In the genomic region with DNA sequence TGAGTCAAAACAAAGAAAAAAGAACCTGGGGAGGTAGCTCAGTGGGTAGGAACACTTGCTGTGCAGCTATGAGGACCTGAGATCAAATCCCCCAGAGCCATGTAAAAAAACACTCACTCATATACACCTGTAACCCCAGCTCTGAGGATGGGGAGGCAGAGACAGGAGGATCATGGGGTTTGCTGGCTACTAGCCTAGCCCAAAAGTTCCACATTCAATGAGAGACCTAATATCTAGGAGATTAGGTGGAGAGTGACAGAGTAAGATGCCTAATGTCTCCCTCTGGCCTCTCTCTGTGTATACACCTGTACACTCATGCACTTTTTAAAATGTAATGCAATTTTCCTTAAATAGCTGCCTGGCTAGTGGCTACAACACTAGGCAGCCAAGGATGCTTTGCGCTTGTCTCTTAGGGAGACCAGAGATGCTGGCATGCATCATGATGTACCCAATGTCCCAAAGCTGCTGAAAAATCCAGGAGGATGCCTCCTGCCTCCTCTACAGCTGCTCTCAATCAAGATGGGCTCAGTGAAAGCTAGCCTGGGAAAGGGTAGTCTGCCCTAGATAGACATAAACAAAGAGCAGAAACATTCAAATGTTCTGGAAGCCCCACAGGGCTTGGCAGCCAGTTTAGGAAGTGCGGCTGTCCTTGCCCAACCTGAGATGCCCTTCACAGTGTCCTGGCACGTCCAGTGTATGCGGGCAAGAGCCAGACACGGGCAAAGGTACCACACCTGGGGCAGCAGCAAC, we compare ENCODE assay signal across 13 mouse cellular contexts. TPM values are rescaled to one million over a fixed set of nuclear protein-coding genes. Genes with fewer than 3 reads are reported as not detected.
DNase-seq lines count a peak whose midpoint lies in the region.
"Had no signal": no experiment of that assay in that cellular context is flagged by ENCODE, and none has a peak within 500 bp of the region (broad histone marks: within the 10 kb centered on the region; RNA-seq: fewer than 3 reads in every experiment).

No protein-coding gene starts in this region.

- H3K4me1 ChIP-seq in limb, embryonic 10.5 days = no peaks in the 10 kb centered on the region; the same call in 1 of the 2 replicates
- H3K4me1 ChIP-seq: hindbrain, embryonic 15.5 days had no signal

- H3K36me3 ChIP-seq in macrophage (ENCODE audit: inconsistent target) = no peaks in the 10 kb centered on the region
- H3K36me3 ChIP-seq in limb, embryonic 10.5 days = no peaks in the 10 kb centered on the region
- H3K36me3 ChIP-seq: hindbrain, embryonic 15.5 days had no signal

- no peaks in the 10 kb centered on the region for H3K27me3 ChIP-seq in limb, embryonic 10.5 days (ENCODE audit: low read depth, poor library complexity, severe bottlenecking)
- H3K27me3 ChIP-seq: hindbrain, embryonic 15.5 days had no signal

- no peaks in the 10 kb centered on the region for H3K79me2 ChIP-seq in macrophage (ENCODE audit: inconsistent target)

- no peaks in the 10 kb centered on the region for H3K9me3 ChIP-seq in limb, embryonic 10.5 days (replicated peaks)
- H3K9me3 ChIP-seq: hindbrain, embryonic 15.5 days; megakaryocyte, embryonic 14.5 days had no signal

- 96% methylated on average over 5 of the region's 5 CpGs for WGBS in macrophage (ENCODE audit: missing documents)
- 84% methylated on average over 5 of the region's 5 CpGs for WGBS in limb, embryonic 10.5 days

- no peak overlapping the region for H3K4me3 ChIP-seq in macrophage (ENCODE audit: inconsistent target)
- no peak overlapping the region for H3K4me3 ChIP-seq in limb, embryonic 10.5 days
- H3K4me3 ChIP-seq: erythroblast, embryonic 14.5 days; hindbrain, embryonic 15.5 days; megakaryocyte, embryonic 14.5 days; myocyte had no signal

- peak overlapping the region; percentile 86 for H3K27ac ChIP-seq in macrophage
- no peak overlapping the region for H3K27ac ChIP-seq in limb, embryonic 10.5 days
- H3K27ac ChIP-seq: hindbrain, embryonic 15.5 days; kidney, postnatal 0 days had no signal

- DNase-seq in heart, adult 8-10 months (ENCODE audit: low spot score) = peak; percentile 19
- no peak for DNase-seq in heart, postnatal 4 days
- DNase-seq in layer of hippocampus, adult 9-11 months = peak; percentile 44
- DNase-seq in layer of hippocampus, postnatal 36 days = no peak
- peak; percentile 85 for DNase-seq in cerebellum, adult 8-10 months
- no peak for DNase-seq in limb, embryonic 10.5 days (ENCODE audit: low spot score)
- DNase-seq: thymus, postnatal 36 days had no signal

RNA-seq across cellular contexts. Expression of gene Abraxas2, which starts 32.7 kb away (rescaled TPM):
- total RNA-seq in heart, adult 8-10 months (2022) = 10 to 100 TPM; 16.8 to 21.9 (median 20.5) TPM
- total RNA-seq in heart, postnatal 4 days (2021) = 10 to 100 TPM; 24.5 to 24.7 TPM
- 10 to 100 TPM; 28.3 to 31.5 TPM for total RNA-seq in layer of hippocampus, postnatal 36 days (2021)
- total RNA-seq in macrophage (2018; cell fraction: chromatin; rRNA removed) = 100 to 1,000 TPM in 6 of 26 experiments, 10 to 100 TPM in 20; 38.2 to 126 (median 79.0) TPM
- 10 to 100 TPM; 38.1 to 64.3 (median 54.7) TPM for total RNA-seq in macrophage (2018; cell fraction: cytosol; rRNA removed)
- total RNA-seq in macrophage (2018; cell fraction: nucleus; rRNA removed) = 100 to 1,000 TPM in 1 of 26 experiments, 10 to 100 TPM in 25; 31.4 to 113 (median 66.4) TPM
- polyA plus RNA-seq in macrophage (2018) = 45.4 to 73.6 TPM (median 47.0 TPM) in 3 replicates
- 34.8 and 36.5 TPM in 2 replicates for polyA plus RNA-seq in limb, embryonic 10.5 days (2016; fragmentation: Nextera tagmentation; extraction: Ambion mirVana)

RNA-seq across cellular contexts. Expression of gene Zranb1, which starts 39.2 kb away (rescaled TPM):
- 10 to 100 TPM; 34.2 to 39.8 (median 37.6) TPM for total RNA-seq in heart, adult 8-10 months (2022)
- total RNA-seq in heart, postnatal 4 days (2021) = 10 to 100 TPM; 35.0 to 36.1 TPM
- 10 to 100 TPM; 39.3 to 46.1 TPM for total RNA-seq in layer of hippocampus, postnatal 36 days (2021)
- 10 to 100 TPM; 33.1 to 84.5 (median 52.5) TPM for total RNA-seq in macrophage (2018; cell fraction: chromatin; rRNA removed)
- total RNA-seq in macrophage (2018; cell fraction: cytosol; rRNA removed) = 10 to 100 TPM in 18 of 26 experiments, 1 to 10 TPM in 8; 8.7 to 15.7 (median 11.4) TPM
- total RNA-seq in macrophage (2018; cell fraction: nucleus; rRNA removed) = 10 to 100 TPM; 16.3 to 48.6 (median 31.7) TPM
- 10.1 to 17.5 TPM (median 10.4 TPM) in 3 replicates for polyA plus RNA-seq in macrophage (2018)
- 11.0 and 11.8 TPM in 2 replicates for polyA plus RNA-seq in limb, embryonic 10.5 days (2016; fragmentation: Nextera tagmentation; extraction: Ambion mirVana)

RNA-seq across cellular contexts. Expression of gene Eef1akmt2, which starts 39.3 kb away (rescaled TPM):
- total RNA-seq in heart, adult 8-10 months (2022) = 10 to 100 TPM in 2 of 4 experiments, 1 to 10 TPM in 2; 6.2 to 10.0 (median 8.4) TPM
- 10 to 100 TPM; 17.3 to 19.7 TPM for total RNA-seq in heart, postnatal 4 days (2021)
- total RNA-seq in layer of hippocampus, postnatal 36 days (2021) = 10 to 100 TPM; 31.6 to 36.7 TPM
- 10 to 100 TPM; 16.6 to 67.7 (median 39.8) TPM for total RNA-seq in macrophage (2018; cell fraction: chromatin; rRNA removed)
- 10 to 100 TPM in 25 of 26 experiments, 1 to 10 TPM in 1; 9.6 to 21.4 (median 15.7) TPM for total RNA-seq in macrophage (2018; cell fraction: cytosol; rRNA removed)
- total RNA-seq in macrophage (2018; cell fraction: nucleus; rRNA removed) = 10 to 100 TPM; 12.7 to 46.5 (median 25.2) TPM
- polyA plus RNA-seq in macrophage (2018) = 15.2 to 18.8 TPM (median 17.1 TPM) in 3 replicates
- polyA plus RNA-seq in limb, embryonic 10.5 days (2016; fragmentation: Nextera tagmentation; extraction: Ambion mirVana) = 74.0 and 74.6 TPM in 2 replicates

Comparison
In these comparisons a context has a peak if more than half of its experiments do, and no peak if none do; other contexts are left out.
1. DNase-seq: peak in heart, adult 8-10 months (single experiment), layer of hippocampus, adult 9-11 months (single experiment) and cerebellum, adult 8-10 months (single experiment); none in heart, postnatal 4 days (single experiment), layer of hippocampus, postnatal 36 days (0 of 2) and limb, embryonic 10.5 days (single experiment).